Mouse (Mus musculus): ENCODE measurements around the gene Methig1. TPM values are rescaled to one million over a fixed set of nuclear protein-coding genes. Genes with fewer than 3 reads are reported as not detected.
A peak's percentile ranks its signal among the peaks of the same experiment; 100 is the strongest.

The Methig1 gene
- polyA plus RNA-seq, 1 experiment from 2014 or later = 0.15 TPM

GRCm38 (mm10) chr15:100387544-100388223 is 34.7 kb downstream of the Methig1 start:
- Histone ChIP-seq H3K4me2 (replicated peaks) (no peak overlapping the region), H3K27ac (no peak overlapping the region), H3K27me3 (replicated peaks) (no peaks in the 10 kb centered on the region), H3K4me1 (replicated peaks) (no peaks in the 10 kb centered on the region), H3K9me3 (no peaks in the 10 kb centered on the region), H3K4me3 (replicated peaks) (no peak overlapping the region), H3K36me3 (no peaks in the 10 kb centered on the region), H3K9ac (no peak overlapping the region)
- no peak for ATAC-seq
- 84% methylated on average over 17 of the region's 17 CpGs for WGBS

- no peak for ATAC-seq
- H3K4me3 ChIP-seq (replicated peaks) = no peak overlapping the region
- no peaks in the 10 kb centered on the region for H3K4me1 ChIP-seq (replicated peaks)
- no peak overlapping the region for H3K4me2 ChIP-seq (replicated peaks)
- no peaks in the 10 kb centered on the region for H3K27me3 ChIP-seq (replicated peaks)
- H3K36me3 ChIP-seq = no peaks in the 10 kb centered on the region
- no peak overlapping the region for H3K27ac ChIP-seq
- WGBS = 81% methylated on average over 16 of the region's 16 CpGs
- no peak overlapping the region for H3K9ac ChIP-seq
- H3K9me3 ChIP-seq = no peaks in the 10 kb centered on the region
Observed at GRCm38 (mm10) chr15:100388224-100388835, 35.4 kb downstream of the Methig1 start.

- Histone ChIP-seq H3K4me1 (replicated peaks) (no peaks in the 10 kb centered on the region), H3K4me2 (replicated peaks) (no peak overlapping the region), H3K9ac (no peak overlapping the region), H3K27me3 (replicated peaks) (no peaks in the 10 kb centered on the region), H3K27ac (no peak overlapping the region), H3K36me3 (peaks cover 4% of the 10 kb centered on the region; the same call in 1 of the 2 replicates), H3K4me3 (replicated peaks) (no peak overlapping the region), H3K9me3 (no peaks in the 10 kb centered on the region)
- ATAC-seq = no peak
- 69% methylated on average over 9 of the region's 9 CpGs for WGBS
Observed at GRCm38 (mm10) chr15:100388886-100389285, 35.9 kb downstream of the Methig1 start.

GRCm38 (mm10) chr15:100391066-100391465 is 38.1 kb downstream of the Methig1 start:
- peaks cover 11% of the 10 kb centered on the region for H3K36me3 ChIP-seq
- no peak overlapping the region for H3K9ac ChIP-seq
- 66% methylated on average over 7 of the region's 7 CpGs for WGBS
- H3K9me3 ChIP-seq = no peaks in the 10 kb centered on the region
- no peak overlapping the region for H3K27ac ChIP-seq
- H3K4me2 ChIP-seq (replicated peaks) = no peak overlapping the region
- no peak overlapping the region for H3K4me3 ChIP-seq (replicated peaks)
- H3K4me1 ChIP-seq (replicated peaks) = no peaks in the 10 kb centered on the region
- no peak for ATAC-seq
- no peaks in the 10 kb centered on the region for H3K27me3 ChIP-seq (replicated peaks)

- H3K9me3 ChIP-seq = no peaks in the 10 kb centered on the region
- H3K27ac ChIP-seq = no peak overlapping the region
- WGBS = 90% methylated on average over 7 of the region's 7 CpGs
- peaks cover 14% of the 10 kb centered on the region for H3K36me3 ChIP-seq
- H3K27me3 ChIP-seq (replicated peaks) = no peaks in the 10 kb centered on the region
- no peak for ATAC-seq
- H3K4me3 ChIP-seq (replicated peaks) = no peak overlapping the region
- H3K9ac ChIP-seq = no peak overlapping the region
- no peak overlapping the region for H3K4me2 ChIP-seq (replicated peaks)
- no peaks in the 10 kb centered on the region for H3K4me1 ChIP-seq (replicated peaks)
Observed at GRCm38 (mm10) chr15:100391599-100391998, 38.6 kb downstream of the Methig1 start.

GRCm38 (mm10) chr15:100393016-100393415 is 40.1 kb downstream of the Methig1 start:
- Histone ChIP-seq H3K4me3 (replicated peaks) (no peak overlapping the region), H3K4me1 (replicated peaks) (no peaks in the 10 kb centered on the region), H3K9ac (no peak overlapping the region), H3K4me2 (replicated peaks) (no peak overlapping the region), H3K27me3 (replicated peaks) (no peaks in the 10 kb centered on the region), H3K9me3 (no peaks in the 10 kb centered on the region), H3K27ac (no peak overlapping the region), H3K36me3 (peaks cover 25% of the 10 kb centered on the region)
- 85% methylated on average over 11 of the region's 11 CpGs for WGBS
- no peak for ATAC-seq

GRCm38 (mm10) chr15:100395561-100395960 is 42.6 kb downstream of the Methig1 start:
- peaks cover 48% of the 10 kb centered on the region for H3K36me3 ChIP-seq
- 89% methylated on average over 3 of the region's 3 CpGs for WGBS
- H3K4me3 ChIP-seq (replicated peaks) = no peak overlapping the region
- ATAC-seq = no peak
- H3K4me1 ChIP-seq (replicated peaks) = no peaks in the 10 kb centered on the region
- no peak overlapping the region for H3K9ac ChIP-seq
- H3K9me3 ChIP-seq = no peaks in the 10 kb centered on the region
- H3K27ac ChIP-seq = no peak overlapping the region
- H3K27me3 ChIP-seq (replicated peaks) = no peaks in the 10 kb centered on the region
- no peak overlapping the region for H3K4me2 ChIP-seq (replicated peaks)

GRCm38 (mm10) chr15:100400592-100401250 is 47.8 kb downstream of the Methig1 start:
- no peaks in the 10 kb centered on the region for H3K9me3 ChIP-seq
- H3K4me3 ChIP-seq (replicated peaks) = no peak overlapping the region
- H3K9ac ChIP-seq = no peak overlapping the region
- H3K4me1 ChIP-seq (replicated peaks) = no peaks in the 10 kb centered on the region
- peak; percentile 50 for ATAC-seq
- peaks cover 63% of the 10 kb centered on the region for H3K36me3 ChIP-seq
- WGBS = 88% methylated on average over 16 of the region's 16 CpGs
- H3K4me2 ChIP-seq (replicated peaks) = no peak overlapping the region
- H3K27ac ChIP-seq = no peak overlapping the region
- H3K27me3 ChIP-seq (replicated peaks) = no peaks in the 10 kb centered on the region

GRCm38 (mm10) chr15:100401811-100402210 is 48.9 kb downstream of the Methig1 start:
- WGBS = 90% methylated on average over 4 of the region's 4 CpGs
- no peaks in the 10 kb centered on the region for H3K9me3 ChIP-seq
- H3K27ac ChIP-seq = no peak overlapping the region
- no peak for ATAC-seq
- H3K9ac ChIP-seq = no peak overlapping the region
- no peaks in the 10 kb centered on the region for H3K27me3 ChIP-seq (replicated peaks)
- no peaks in the 10 kb centered on the region for H3K4me1 ChIP-seq (replicated peaks)
- H3K4me3 ChIP-seq (replicated peaks) = no peak overlapping the region
- 0 out of 2 replicates have a peak overlapping the region, but pooled peaks have one; percentile 6 for H3K4me2 ChIP-seq (replicated peaks)
- H3K36me3 ChIP-seq = peaks cover 59% of the 10 kb centered on the region

GRCm38 (mm10) chr15:100402347-100402746 is 49.4 kb downstream of the Methig1 start:
- H3K9ac ChIP-seq = no peak overlapping the region
- H3K27me3 ChIP-seq (replicated peaks) = no peaks in the 10 kb centered on the region
- no peak for ATAC-seq
- WGBS = 73% methylated on average over 14 of the region's 14 CpGs
- H3K27ac ChIP-seq = no peak overlapping the region
- peaks cover 55% of the 10 kb centered on the region for H3K36me3 ChIP-seq
- H3K9me3 ChIP-seq = no peaks in the 10 kb centered on the region
- H3K4me1 ChIP-seq (replicated peaks) = no peaks in the 10 kb centered on the region
- no peak overlapping the region for H3K4me2 ChIP-seq (replicated peaks)
- H3K4me3 ChIP-seq (replicated peaks) = no peak overlapping the region

GRCm38 (mm10) chr15:100402798-100403197 is 49.8 kb downstream of the Methig1 start:
- Histone ChIP-seq H3K27me3 (replicated peaks) (no peaks in the 10 kb centered on the region), H3K9ac (no peak overlapping the region), H3K4me2 (replicated peaks) (peak overlapping the region; percentile 9; the same call in 1 of the 2 replicates), H3K9me3 (no peaks in the 10 kb centered on the region), H3K36me3 (peaks cover 50% of the 10 kb centered on the region), H3K4me1 (replicated peaks) (no peaks in the 10 kb centered on the region), H3K4me3 (replicated peaks) (no peak overlapping the region), H3K27ac (peak overlapping the region; percentile 40; the same call in 1 of the 2 replicates)
- 85% methylated on average over 4 of the region's 4 CpGs for WGBS
- ATAC-seq = no peak

GRCm38 (mm10) chr15:100403318-100404000 is 50.5 kb downstream of the Methig1 start:
- WGBS = 81% methylated on average over 16 of the region's 16 CpGs
- H3K27me3 ChIP-seq (replicated peaks) = no peaks in the 10 kb centered on the region
- H3K4me1 ChIP-seq (replicated peaks) = no peaks in the 10 kb centered on the region
- ATAC-seq = peak; percentile 63
- H3K4me3 ChIP-seq (replicated peaks) = no peak overlapping the region
- H3K9me3 ChIP-seq = no peaks in the 10 kb centered on the region
- no peak overlapping the region for H3K4me2 ChIP-seq (replicated peaks)
- H3K27ac ChIP-seq = 0 out of 2 replicates have a peak overlapping the region, but pooled peaks have one; percentile 40
- no peak overlapping the region for H3K9ac ChIP-seq
- H3K36me3 ChIP-seq = peaks cover 46% of the 10 kb centered on the region
